Mouse (Mus musculus) T-helper 2 cell (primary cell): ENCODE measurements at regions not wholly inside any gene's neighbourhood (a gene's known extent, or its start where the extent isn't known, plus 50 kb on each side); places are given as distances from the start of the nearest gene placed in this dataset.

ENCODE experiments used
- in situ Hi-C: fragments of 300-600 bp; cut with MboI, MseI; formaldehyde crosslinking; loops from one replicate; pipeline ENCODE4 v1.15.1; 2025; ENCODE audit warnings: high pct_unique_total_duplicates

- in situ Hi-C loops, result no loop called here
Observed at GRCm38 (mm10) chr2:172613891-172614391, 64.5 kb downstream of the Tfap2c start.

GRCm38 (mm10) chr2:172615148-172615547 is 65.8 kb downstream of the Tfap2c start:
- in situ Hi-C loops, result no loop called here

- in situ Hi-C loops, result no loop called here
Observed at GRCm38 (mm10) chr2:172615582-172615981, 66.2 kb downstream of the Tfap2c start.

- in situ Hi-C loops, result no loop called here
Observed at GRCm38 (mm10) chr2:172619168-172619567, 69.8 kb downstream of the Tfap2c start.

- in situ Hi-C loops, result no loop called here
Observed at GRCm38 (mm10) chr2:172620001-172620400, 70.6 kb downstream of the Tfap2c start.

- in situ Hi-C loops, result no loop called here
Observed at GRCm38 (mm10) chr2:172623707-172624106, 74.3 kb downstream of the Tfap2c start.

GRCm38 (mm10) chr2:172627353-172628306 is 78.2 kb downstream of the Tfap2c start:
- in situ Hi-C loops, result no loop called here

- in situ Hi-C loops, result no loop called here
Observed at GRCm38 (mm10) chr2:172630333-172630732, 80.9 kb downstream of the Tfap2c start.

GRCm38 (mm10) chr2:172642616-172643015 is 93.2 kb downstream of the Tfap2c start:
- in situ Hi-C loops, result no loop called here

GRCm38 (mm10) chr2:172643860-172644259 is 94.5 kb downstream of the Tfap2c start:
- in situ Hi-C loops, result no loop called here

GRCm38 (mm10) chr2:172644451-172644850 is 95.1 kb downstream of the Tfap2c start:
- in situ Hi-C loops, result no loop called here

- in situ Hi-C loops, result no loop called here
Observed at GRCm38 (mm10) chr2:172648072-172648471, 98.7 kb downstream of the Tfap2c start.

- in situ Hi-C loops, result no loop called here
Observed at GRCm38 (mm10) chr2:172660479-172660878, 111.1 kb downstream of the Tfap2c start.

- in situ Hi-C loops, result no loop called here
Observed at GRCm38 (mm10) chr2:172660916-172661315, 111.5 kb downstream of the Tfap2c start.

- in situ Hi-C loops, result no loop called here
Observed at GRCm38 (mm10) chr2:172661418-172661980, 112.1 kb downstream of the Tfap2c start.

GRCm38 (mm10) chr2:172662165-172662564 is 112.8 kb downstream of the Tfap2c start:
- in situ Hi-C loops, result no loop called here

GRCm38 (mm10) chr2:172663681-172664080 is 114.3 kb downstream of the Tfap2c start:
- in situ Hi-C loops, result no loop called here

GRCm38 (mm10) chr2:172673081-172673480 is 123.7 kb downstream of the Tfap2c start:
- in situ Hi-C loops, result no loop called here

GRCm38 (mm10) chr2:172674641-172675040 is 125.2 kb downstream of the Tfap2c start:
- in situ Hi-C loops, result no loop called here

- in situ Hi-C loops, result no loop called here
Observed at GRCm38 (mm10) chr2:172675081-172675480, 125.7 kb downstream of the Tfap2c start.

- in situ Hi-C loops, result no loop called here
Observed at GRCm38 (mm10) chr2:172690196-172690595, 140.8 kb downstream of the Tfap2c start.

GRCm38 (mm10) chr2:172690931-172691651 is 141.7 kb downstream of the Tfap2c start:
- in situ Hi-C loops, result no loop called here
